Comparison of ENCODE assay signal across 28 mouse cellular contexts in the genomic region with DNA sequence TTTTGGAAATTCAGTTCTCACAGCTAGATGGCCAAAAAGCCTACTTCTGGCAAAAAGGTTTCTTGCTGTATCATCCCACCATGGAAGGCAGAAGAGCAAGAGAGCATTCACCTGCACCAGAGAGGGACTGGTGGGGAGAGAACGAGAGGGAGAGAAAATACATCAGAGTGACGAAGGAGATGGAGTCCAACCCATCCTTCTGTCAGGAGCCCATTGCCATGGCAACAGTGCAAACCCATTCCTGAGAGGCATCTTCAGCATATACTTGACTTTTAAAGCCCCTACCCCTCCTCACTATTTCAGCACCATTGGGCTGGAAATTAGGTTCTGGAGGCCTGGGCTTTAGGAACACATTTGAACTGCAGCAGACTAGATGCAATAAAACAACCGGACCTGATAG.
DNase-seq lines count a peak whose midpoint lies in the region; ATAC-seq and TF ChIP-seq lines count a peak whose summit lies in the region.
"Had no signal": no experiment of that assay in that cellular context is flagged by ENCODE, and none has a peak within 500 bp of the region (broad histone marks: within the 10 kb centered on the region; RNA-seq: fewer than 3 reads in every experiment).

No protein-coding gene starts in this region.

- no peak overlapping the region for H3K4me3 ChIP-seq in forebrain, postnatal 0 days (ENCODE audit: low read depth, low read length)
- H3K4me3 ChIP-seq in forebrain, embryonic 12.5 days (replicated peaks): no peak overlapping the region
- no peak overlapping the region for H3K4me3 ChIP-seq in hindbrain, embryonic 15.5 days
- no peak overlapping the region for H3K4me3 ChIP-seq in hindbrain, embryonic 16.5 days (ENCODE audit: low read length)
- H3K4me3 ChIP-seq: embryonic facial prominence, embryonic 13.5 days; embryonic facial prominence, embryonic 15.5 days; erythroblast, embryonic 14.5 days; forebrain, embryonic 10.5 days; forebrain, embryonic 13.5 days; forebrain, embryonic 15.5 days had no signal

- no peak overlapping the region for H3K9ac ChIP-seq in forebrain, postnatal 0 days
- no peak overlapping the region for H3K9ac ChIP-seq in forebrain, embryonic 12.5 days
- H3K9ac ChIP-seq in hindbrain, embryonic 15.5 days: no peak overlapping the region
- H3K9ac ChIP-seq in hindbrain, embryonic 16.5 days (ENCODE audit: low read depth, low read length): no peak overlapping the region
- H3K9ac ChIP-seq: embryonic facial prominence, embryonic 13.5 days; embryonic facial prominence, embryonic 15.5 days; forebrain, embryonic 13.5 days; forebrain, embryonic 15.5 days had no signal

- H3K9me3 ChIP-seq in forebrain, postnatal 0 days (ENCODE audit: low read length): no peaks in the 10 kb centered on the region
- no peaks in the 10 kb centered on the region for H3K9me3 ChIP-seq in forebrain, embryonic 12.5 days
- H3K9me3 ChIP-seq in hindbrain, embryonic 15.5 days: no peaks in the 10 kb centered on the region
- H3K9me3 ChIP-seq in hindbrain, embryonic 16.5 days (ENCODE audit: control insufficient read depth, low read length): no peaks in the 10 kb centered on the region
- H3K9me3 ChIP-seq: embryonic facial prominence, embryonic 13.5 days; embryonic facial prominence, embryonic 15.5 days; forebrain, embryonic 10.5 days; forebrain, embryonic 13.5 days; forebrain, embryonic 15.5 days; G1E had no signal

- no peaks in the 10 kb centered on the region for H3K27me3 ChIP-seq in forebrain, postnatal 0 days (ENCODE audit: insufficient read depth, low read length)
- no peaks in the 10 kb centered on the region for H3K27me3 ChIP-seq in forebrain, embryonic 12.5 days
- no peaks in the 10 kb centered on the region for H3K27me3 ChIP-seq in hindbrain, embryonic 15.5 days
- H3K27me3 ChIP-seq in hindbrain, embryonic 16.5 days (replicated peaks; ENCODE audit: control insufficient read depth, insufficient read depth, low read length): no peaks in the 10 kb centered on the region
- H3K27me3 ChIP-seq: CH12.LX; embryonic facial prominence, embryonic 13.5 days; embryonic facial prominence, embryonic 15.5 days; forebrain, embryonic 13.5 days; forebrain, embryonic 15.5 days; Patski had no signal

- TF ChIP-seq POLR2A in brain, embryonic 14.5 days (IDR thresholded peaks at IDR 0.05; ENCODE audit: borderline replicate concordance, extremely low read depth, insufficient read depth, insufficient read length, poor library complexity, severe bottlenecking): no peak

- peaks cover 6% of the 10 kb centered on the region; the same call in 1 of the 2 replicates for H3K4me1 ChIP-seq in forebrain, postnatal 0 days (ENCODE audit: insufficient read depth)
- no peaks in the 10 kb centered on the region for H3K4me1 ChIP-seq in forebrain, embryonic 12.5 days
- H3K4me1 ChIP-seq in hindbrain, embryonic 15.5 days (replicated peaks): no peaks in the 10 kb centered on the region
- no peaks in the 10 kb centered on the region for H3K4me1 ChIP-seq in hindbrain, embryonic 16.5 days (ENCODE audit: control insufficient read depth, insufficient read depth, low read depth, low read length)
- H3K4me1 ChIP-seq: forebrain, embryonic 15.5 days had no signal

- WGBS in forebrain, postnatal 0 days: 70% methylated on average over 3 of the region's 3 CpGs
- 87% methylated on average over 3 of the region's 3 CpGs for WGBS in forebrain, embryonic 12.5 days
- WGBS in hindbrain, embryonic 15.5 days: 57% methylated on average over 3 of the region's 3 CpGs
- 55% methylated on average over 3 of the region's 3 CpGs for whole genome bisulfite sequencing in hindbrain, embryonic 16.5 days

- peak; percentile 27; the same call in 1 of the 2 replicates for ATAC-seq in forebrain, postnatal 0 days
- no peak for ATAC-seq in forebrain, embryonic 12.5 days (ENCODE audit: low FRiP score)
- ATAC-seq in hindbrain, embryonic 15.5 days (ENCODE audit: low FRiP score, low read depth): 0 out of 2 replicates have a peak, but pooled peaks have one; percentile 56
- no peak for ATAC-seq in hindbrain, embryonic 16.5 days
- ATAC-seq: activated CD4-positive, CD25-positive, alpha-beta regulatory T cell, adult 4 months; CD4-positive, CD25-positive, alpha-beta regulatory T cell, adult 4 months; forebrain, embryonic 13.5 days; forebrain, embryonic 15.5 days; Patski had no signal

- TF ChIP-seq CTCF in forebrain, postnatal 0 days (IDR thresholded peaks at IDR 0.05; ENCODE audit: low read depth): no peak
- no peak for TF ChIP-seq CTCF in brain, embryonic 14.5 days (IDR thresholded peaks at IDR 0.05; ENCODE audit: borderline replicate concordance, extremely low read depth, insufficient read depth, insufficient read length)

- no peaks in the 10 kb centered on the region for H3K36me3 ChIP-seq in forebrain, postnatal 0 days (ENCODE audit: insufficient read depth)
- no peaks in the 10 kb centered on the region for H3K36me3 ChIP-seq in forebrain, embryonic 12.5 days (replicated peaks)
- no peaks in the 10 kb centered on the region for H3K36me3 ChIP-seq in hindbrain, embryonic 15.5 days
- no peaks in the 10 kb centered on the region for H3K36me3 ChIP-seq in hindbrain, embryonic 16.5 days (ENCODE audit: control insufficient read depth, insufficient read depth, low read length)
- H3K36me3 ChIP-seq: embryonic facial prominence, embryonic 13.5 days; embryonic facial prominence, embryonic 15.5 days; forebrain, embryonic 10.5 days; forebrain, embryonic 15.5 days; G1E had no signal

- H3K4me2 ChIP-seq in forebrain, postnatal 0 days (ENCODE audit: low read depth): no peak overlapping the region
- H3K4me2 ChIP-seq in forebrain, embryonic 12.5 days: no peak overlapping the region
- no peak overlapping the region for H3K4me2 ChIP-seq in hindbrain, embryonic 15.5 days
- no peak overlapping the region for H3K4me2 ChIP-seq in hindbrain, embryonic 16.5 days (ENCODE audit: low read length)
- H3K4me2 ChIP-seq: embryonic facial prominence, embryonic 13.5 days; embryonic facial prominence, embryonic 15.5 days; forebrain, embryonic 13.5 days; forebrain, embryonic 15.5 days had no signal

- DNase-seq in forebrain, postnatal 0 days: peak; percentile 62
- DNase-seq in right cerebral cortex, postnatal 10 days (ENCODE audit: low spot score in 2 of 2): peak; percentile 51 to 55
- no peak for DNase-seq in right cerebral cortex, postnatal 14 days
- peak; percentile 41 for DNase-seq in brain, embryonic 14.5 days (ENCODE audit: low read depth)
- DNase-seq: adrenal gland, adult 8-10 months; adrenal gland, postnatal 14 days; adrenal gland, postnatal 36 days; B cell, adult 2 months; cerebellum, adult 11 months; cerebellum, adult 18-20 months; cerebellum, adult 8-10 months; cerebellum, adult 9-11 months; cerebellum, postnatal 36 days; embryo, embryonic 11 days had no signal

- H3K27ac ChIP-seq in forebrain, postnatal 0 days (ENCODE audit: low read depth, low read length): no peak overlapping the region
- H3K27ac ChIP-seq in forebrain, embryonic 12.5 days: no peak overlapping the region
- no peak overlapping the region for H3K27ac ChIP-seq in hindbrain, embryonic 15.5 days (replicated peaks)
- no peak overlapping the region for H3K27ac ChIP-seq in hindbrain, embryonic 16.5 days (ENCODE audit: low read depth, low read length)
- H3K27ac ChIP-seq: embryonic facial prominence, embryonic 13.5 days; embryonic facial prominence, embryonic 15.5 days; forebrain, embryonic 10.5 days; forebrain, embryonic 13.5 days; forebrain, embryonic 15.5 days had no signal

Comparison
In these comparisons a context has a peak if more than half of its experiments do, and no peak if none do; other contexts are left out.
1. ATAC-seq: peak in forebrain, postnatal 0 days (single experiment) and hindbrain, embryonic 15.5 days (single experiment); none in forebrain, embryonic 12.5 days (single experiment) and hindbrain, embryonic 16.5 days (single experiment).